Mouse (Mus musculus): ENCODE results near the gene Ly6g5c. TPM values are rescaled to one million over a fixed set of nuclear protein-coding genes. Genes with fewer than 3 reads are reported as not detected.

Ly6g5c gene
- polyA plus RNA-seq, 1 experiment from 2014 or later, result not detected

DNA sequence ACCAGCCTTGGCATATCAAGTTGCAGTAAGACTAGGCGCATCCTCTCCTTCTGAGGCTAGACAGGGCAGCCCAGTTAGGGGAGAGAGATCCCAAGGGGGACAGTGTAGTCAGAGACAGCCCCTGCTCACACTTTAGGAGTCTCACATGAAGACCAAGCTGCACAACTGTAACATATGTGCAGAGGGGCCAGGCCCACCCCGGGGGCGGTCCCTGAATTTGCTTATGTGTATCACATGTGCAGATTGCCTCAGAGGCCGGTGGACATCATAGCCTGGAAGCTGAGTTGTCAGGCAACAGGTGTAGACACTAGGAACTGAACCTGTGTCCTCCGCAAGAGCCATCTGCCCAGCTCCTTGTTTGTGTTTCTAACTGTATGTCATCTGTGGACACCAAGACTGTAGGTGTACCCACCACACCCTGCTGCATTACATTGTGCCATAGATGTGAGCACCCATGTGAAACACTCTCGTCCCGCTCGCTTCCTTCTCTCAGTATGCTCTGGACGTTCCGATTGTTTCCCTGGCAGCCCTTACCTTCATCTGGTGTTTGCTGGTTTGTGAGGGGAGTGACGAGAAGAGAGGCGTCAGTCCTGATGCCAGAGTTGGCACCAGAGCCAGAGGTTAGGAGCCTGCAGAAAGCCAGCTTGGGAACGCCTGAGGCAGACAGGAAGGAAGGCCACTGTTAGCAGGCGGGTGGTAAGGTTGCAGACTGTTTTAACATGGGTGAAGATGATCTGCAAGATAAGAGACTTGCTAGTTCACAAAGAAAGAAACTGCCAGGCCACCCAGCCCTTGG lies 15.5 kb upstream of the Ly6g5c start:
- Histone ChIP-seq H3K36me3 (ENCODE audit: inconsistent target) (peaks cover 45% of the 10 kb centered on the region), H3K79me2 (ENCODE audit: inconsistent target) (peaks cover 13% of the 10 kb centered on the region; the same call in 1 of the 2 replicates), H3K4me3 (ENCODE audit: inconsistent target) (no peak overlapping the region), H3K27ac (no peak overlapping the region)
- 92% methylated on average over 14 of the region's 14 CpGs for WGBS (ENCODE audit: missing documents)

DNA sequence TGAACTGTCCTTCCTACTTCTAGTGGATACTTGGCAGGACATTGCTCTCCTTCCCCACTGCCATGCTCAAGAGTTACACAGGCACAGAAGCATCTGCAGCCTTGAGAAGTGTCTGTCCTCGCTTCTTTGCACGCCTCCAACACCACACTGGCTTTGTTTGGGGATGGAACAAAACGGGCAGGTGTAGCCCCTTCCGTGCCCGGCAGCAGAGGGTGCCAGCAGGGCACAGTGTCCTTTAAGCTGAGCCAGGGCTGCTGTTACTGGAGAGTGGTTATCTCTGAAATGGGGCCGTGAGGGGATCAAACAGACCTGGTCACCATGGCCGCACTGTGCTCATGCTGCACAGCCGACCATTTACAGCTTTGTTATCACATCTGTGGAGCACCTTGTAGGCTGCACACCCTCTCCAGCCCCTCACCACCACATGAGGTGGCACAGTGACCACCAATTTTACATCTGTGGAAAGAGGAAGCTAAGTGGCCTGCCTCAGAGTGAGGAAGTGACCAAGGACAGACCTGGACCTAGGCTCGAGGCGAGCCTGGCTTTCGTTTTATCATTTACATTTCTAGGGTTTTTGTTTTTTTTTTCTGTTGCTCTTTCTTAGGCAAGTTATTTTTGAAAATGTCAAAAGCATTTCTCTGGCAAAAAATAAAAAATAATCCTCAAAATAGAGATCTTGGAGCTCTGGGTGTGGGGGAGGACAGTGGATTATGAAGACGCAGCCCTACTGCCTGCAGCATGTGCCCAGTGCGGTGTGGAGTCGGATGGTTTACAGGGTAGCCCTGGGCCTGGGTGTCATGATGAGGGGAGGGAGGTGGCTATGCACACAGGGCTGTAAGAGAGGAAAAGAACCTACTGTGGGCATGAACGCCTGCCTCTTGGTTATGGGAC lies 13.4 kb upstream of the Ly6g5c start:
- H3K27ac ChIP-seq, result no peak overlapping the region
- 83% methylated on average over 15 of the region's 15 CpGs for WGBS (ENCODE audit: missing documents)
- H3K4me3 ChIP-seq (ENCODE audit: inconsistent target), result no peak overlapping the region
- H3K36me3 ChIP-seq (ENCODE audit: inconsistent target), result peaks cover 65% of the 10 kb centered on the region
- H3K79me2 ChIP-seq (ENCODE audit: inconsistent target), result peaks cover 11% of the 10 kb centered on the region; the same call in 1 of the 2 replicates

DNA sequence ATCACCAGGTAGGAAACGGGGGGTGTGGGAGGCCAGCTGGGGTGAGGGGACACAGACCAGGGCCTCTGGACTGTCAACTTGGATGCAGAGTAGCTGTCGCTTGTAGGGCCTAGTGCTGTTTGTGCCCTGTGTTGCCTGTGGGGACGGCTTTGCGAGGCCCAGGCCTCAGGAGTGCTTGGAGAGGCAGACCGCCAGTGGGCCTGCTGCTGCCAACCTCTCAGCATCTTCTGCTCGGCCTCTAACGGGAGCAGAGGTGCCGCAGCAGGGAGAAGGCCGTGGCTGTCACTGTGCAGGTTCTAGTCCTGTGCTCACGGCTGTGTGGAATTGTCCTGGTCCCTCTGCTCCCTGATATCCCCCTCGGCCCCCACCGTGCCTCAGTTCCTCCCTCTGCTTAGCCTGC lies 11.5 kb upstream of the Ly6g5c start:
- no peak overlapping the region for H3K4me3 ChIP-seq (ENCODE audit: inconsistent target)
- peaks cover 78% of the 10 kb centered on the region for H3K36me3 ChIP-seq (ENCODE audit: inconsistent target)
- 96% methylated on average over 12 of the region's 12 CpGs for WGBS (ENCODE audit: missing documents)
- H3K79me2 ChIP-seq (ENCODE audit: inconsistent target), result no peaks in the 10 kb centered on the region
- no peak overlapping the region for H3K27ac ChIP-seq

DNA sequence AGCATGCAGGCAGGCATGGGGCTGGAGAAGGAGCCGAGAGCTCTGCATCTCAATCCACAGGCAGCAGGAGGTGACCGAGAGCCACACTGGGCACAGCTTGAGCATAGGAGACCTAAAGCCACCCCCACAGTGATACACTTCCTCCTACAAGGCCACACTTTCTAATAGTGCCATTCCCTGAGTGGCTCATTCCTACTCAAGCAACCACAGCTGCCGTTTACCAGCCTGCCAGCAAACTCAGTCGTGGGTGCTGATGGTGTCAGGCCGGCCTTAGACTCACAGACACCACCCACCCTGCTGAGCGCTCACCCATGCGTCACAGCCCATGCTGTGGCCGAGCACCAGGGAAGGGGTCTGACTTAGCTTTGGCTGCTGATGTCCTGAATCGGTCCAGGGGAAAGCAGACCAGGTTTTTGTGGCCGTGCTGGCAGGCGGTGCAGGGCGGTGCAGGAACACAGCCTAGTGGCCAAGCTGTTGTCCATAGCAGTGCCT lies 10.9 kb upstream of the Ly6g5c start:
- no peak overlapping the region for H3K27ac ChIP-seq
- H3K4me3 ChIP-seq (ENCODE audit: inconsistent target), result no peak overlapping the region
- H3K79me2 ChIP-seq (ENCODE audit: inconsistent target), result no peaks in the 10 kb centered on the region
- peaks cover 80% of the 10 kb centered on the region for H3K36me3 ChIP-seq (ENCODE audit: inconsistent target)
- 95% methylated on average over 12 of the region's 12 CpGs for WGBS (ENCODE audit: missing documents)

DNA sequence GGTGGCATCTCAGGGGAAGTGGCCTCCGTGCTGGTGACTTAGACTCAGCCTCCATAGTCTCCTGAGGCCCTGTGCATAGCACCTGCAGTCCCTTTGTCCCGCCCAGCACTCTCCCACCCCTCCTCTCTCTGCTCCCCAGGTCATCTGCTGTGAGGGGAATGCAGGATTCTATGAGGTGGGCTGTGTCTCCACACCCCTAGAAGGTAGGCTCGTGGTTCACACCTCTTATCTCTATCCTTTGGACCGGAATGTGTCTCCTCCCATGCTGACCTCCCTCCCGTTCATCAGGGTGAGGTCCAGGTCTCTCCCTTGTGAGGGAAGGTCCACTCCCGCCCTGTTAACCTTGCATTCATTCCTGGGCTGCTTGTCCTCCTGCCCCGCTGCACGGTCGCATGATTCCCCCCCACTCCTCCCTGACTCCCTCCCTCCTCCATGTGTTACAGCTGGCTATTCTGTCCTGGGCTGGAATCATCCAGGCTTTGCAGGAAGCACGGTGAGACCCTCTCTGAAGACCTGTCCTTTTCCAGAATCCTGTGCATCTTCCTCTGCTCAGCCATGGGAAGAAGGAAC lies 7.8 kb upstream of the Ly6g5c start:
- no peak overlapping the region for H3K4me3 ChIP-seq (ENCODE audit: inconsistent target)
- 93% methylated on average over 10 of the region's 10 CpGs for WGBS (ENCODE audit: missing documents)
- H3K27ac ChIP-seq, result no peak overlapping the region
- H3K79me2 ChIP-seq (ENCODE audit: inconsistent target), result no peaks in the 10 kb centered on the region
- peaks cover 72% of the 10 kb centered on the region for H3K36me3 ChIP-seq (ENCODE audit: inconsistent target)

DNA sequence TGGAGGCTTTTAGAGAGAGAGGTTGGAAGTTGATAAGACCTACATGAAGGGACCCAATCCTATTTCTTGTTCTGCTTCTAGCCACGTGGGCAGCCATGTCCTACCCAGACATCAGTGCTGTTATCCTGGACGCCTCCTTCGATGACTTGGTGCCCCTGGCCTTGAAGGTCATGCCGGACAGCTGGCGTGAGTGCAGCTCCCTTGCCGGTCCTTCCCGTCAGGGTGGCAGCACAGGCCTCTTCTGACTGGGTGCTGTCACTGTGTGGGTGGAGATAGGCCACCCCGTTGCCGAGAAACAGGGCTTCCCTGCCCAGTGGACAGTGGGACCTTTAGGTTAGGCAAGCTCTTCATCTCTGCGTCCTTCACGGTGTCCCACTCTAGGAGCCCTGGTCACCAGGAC lies 6.9 kb upstream of the Ly6g5c start:
- H3K4me3 ChIP-seq (ENCODE audit: inconsistent target), result no peak overlapping the region
- H3K79me2 ChIP-seq (ENCODE audit: inconsistent target), result no peaks in the 10 kb centered on the region
- WGBS (ENCODE audit: missing documents), result 93% methylated on average over 10 of the region's 11 CpGs
- peaks cover 69% of the 10 kb centered on the region for H3K36me3 ChIP-seq (ENCODE audit: inconsistent target)
- no peak overlapping the region for H3K27ac ChIP-seq

DNA sequence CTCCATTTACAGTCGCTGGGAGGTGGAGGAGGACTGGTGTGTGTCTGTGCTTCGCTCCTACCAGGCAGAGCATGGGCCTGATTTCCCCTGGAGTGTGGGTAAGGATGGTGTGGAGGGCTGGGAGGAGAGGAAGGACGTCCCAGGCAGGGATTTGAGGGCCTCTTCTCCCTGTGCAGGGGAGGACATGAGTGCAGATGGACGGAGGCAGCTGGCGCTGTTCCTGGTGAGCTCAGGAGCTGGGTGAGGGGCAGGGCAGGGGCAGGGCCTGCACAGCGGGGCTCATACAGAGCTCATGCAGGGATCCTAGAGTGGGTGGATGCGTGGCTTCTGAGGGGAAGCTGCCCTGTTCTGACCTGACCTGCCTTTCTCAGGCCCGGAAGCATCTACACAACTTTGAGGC lies 5.8 kb upstream of the Ly6g5c start:
- Histone ChIP-seq H3K4me3 (ENCODE audit: inconsistent target) (no peak overlapping the region), H3K36me3 (ENCODE audit: inconsistent target) (peaks cover 57% of the 10 kb centered on the region), H3K79me2 (ENCODE audit: inconsistent target) (no peaks in the 10 kb centered on the region), H3K27ac (no peak overlapping the region)
- WGBS (ENCODE audit: missing documents), result 90% methylated on average over 8 of the region's 8 CpGs

DNA sequence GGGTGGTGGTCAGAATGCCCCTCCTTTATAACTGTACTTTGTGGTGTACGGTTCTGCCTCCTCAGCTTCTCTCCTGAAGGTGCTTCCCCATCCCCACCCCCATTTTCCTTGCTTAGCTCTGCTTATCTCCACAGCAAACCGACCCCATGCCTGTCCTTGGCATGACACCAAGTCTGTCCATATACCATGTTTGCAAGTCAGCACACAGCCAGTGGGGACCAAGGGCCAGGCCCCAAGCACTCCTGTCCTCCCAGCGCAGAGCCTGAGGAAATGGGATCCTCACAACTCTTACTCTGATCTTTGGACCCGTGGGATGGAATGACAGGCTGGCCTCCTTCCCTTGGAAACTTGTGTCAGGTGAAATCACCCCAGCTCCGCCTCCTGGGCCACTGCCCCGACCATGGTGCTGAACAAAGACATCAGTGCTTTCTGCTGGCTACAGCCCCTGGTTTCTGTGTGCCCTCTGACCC lies 4.8 kb upstream of the Ly6g5c start:
- Histone ChIP-seq H3K36me3 (ENCODE audit: inconsistent target) (peaks cover 48% of the 10 kb centered on the region), H3K27ac (no peak overlapping the region), H3K4me3 (ENCODE audit: inconsistent target) (no peak overlapping the region), H3K79me2 (ENCODE audit: inconsistent target) (no peaks in the 10 kb centered on the region)
- 65% methylated on average over 6 of the region's 6 CpGs for WGBS (ENCODE audit: missing documents)

DNA sequence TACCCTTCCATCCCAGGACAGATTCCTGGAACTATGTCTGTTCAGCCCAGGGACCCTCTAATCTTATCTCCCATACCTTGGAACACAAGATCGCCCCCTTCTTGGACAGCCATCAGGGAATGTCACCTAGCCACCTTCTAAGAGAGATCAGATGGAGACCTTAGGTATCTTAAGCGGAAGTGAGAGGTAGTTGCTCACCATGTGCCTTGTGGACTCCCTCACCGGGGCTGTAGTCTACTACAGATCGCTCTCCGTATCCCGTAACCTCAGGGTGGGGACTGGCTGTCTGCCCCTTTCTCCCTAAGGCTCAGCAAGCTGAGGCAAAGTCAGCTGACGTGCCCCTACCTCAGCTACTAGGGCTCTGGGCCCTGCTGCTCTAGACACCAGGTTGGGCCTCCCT lies 4.0 kb upstream of the Ly6g5c start:
- WGBS (ENCODE audit: missing documents), result 100% methylated on average over 7 of the region's 7 CpGs
- H3K36me3 ChIP-seq (ENCODE audit: inconsistent target), result peaks cover 41% of the 10 kb centered on the region
- H3K4me3 ChIP-seq (ENCODE audit: inconsistent target), result no peak overlapping the region
- H3K79me2 ChIP-seq (ENCODE audit: inconsistent target), result no peaks in the 10 kb centered on the region
- no peak overlapping the region for H3K27ac ChIP-seq

DNA sequence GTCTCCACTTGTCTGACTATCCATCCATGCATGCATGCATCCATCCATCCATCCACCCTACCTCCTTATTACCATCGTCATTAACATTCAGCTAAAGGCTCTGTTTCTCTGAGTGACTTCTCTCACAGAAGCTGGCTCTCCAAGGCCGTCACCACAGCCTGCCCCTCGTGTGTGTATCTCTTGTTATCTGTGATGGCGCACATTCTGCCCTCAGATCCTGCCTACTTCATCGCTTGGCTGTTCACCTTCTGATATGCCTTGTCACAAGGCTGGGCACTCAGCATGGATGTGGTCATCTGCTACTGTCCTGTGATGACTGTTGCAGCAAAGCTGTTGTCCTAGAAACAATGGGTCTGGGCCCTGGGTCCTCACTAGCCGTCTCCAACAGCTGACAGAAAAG lies 3.3 kb upstream of the Ly6g5c start:
- Histone ChIP-seq H3K36me3 (ENCODE audit: inconsistent target) (peaks cover 34% of the 10 kb centered on the region), H3K4me3 (ENCODE audit: inconsistent target) (no peak overlapping the region), H3K27ac (no peak overlapping the region), H3K79me2 (ENCODE audit: inconsistent target) (no peaks in the 10 kb centered on the region)
- WGBS (ENCODE audit: missing documents), result 89% methylated on average over 5 of the region's 6 CpGs

DNA sequence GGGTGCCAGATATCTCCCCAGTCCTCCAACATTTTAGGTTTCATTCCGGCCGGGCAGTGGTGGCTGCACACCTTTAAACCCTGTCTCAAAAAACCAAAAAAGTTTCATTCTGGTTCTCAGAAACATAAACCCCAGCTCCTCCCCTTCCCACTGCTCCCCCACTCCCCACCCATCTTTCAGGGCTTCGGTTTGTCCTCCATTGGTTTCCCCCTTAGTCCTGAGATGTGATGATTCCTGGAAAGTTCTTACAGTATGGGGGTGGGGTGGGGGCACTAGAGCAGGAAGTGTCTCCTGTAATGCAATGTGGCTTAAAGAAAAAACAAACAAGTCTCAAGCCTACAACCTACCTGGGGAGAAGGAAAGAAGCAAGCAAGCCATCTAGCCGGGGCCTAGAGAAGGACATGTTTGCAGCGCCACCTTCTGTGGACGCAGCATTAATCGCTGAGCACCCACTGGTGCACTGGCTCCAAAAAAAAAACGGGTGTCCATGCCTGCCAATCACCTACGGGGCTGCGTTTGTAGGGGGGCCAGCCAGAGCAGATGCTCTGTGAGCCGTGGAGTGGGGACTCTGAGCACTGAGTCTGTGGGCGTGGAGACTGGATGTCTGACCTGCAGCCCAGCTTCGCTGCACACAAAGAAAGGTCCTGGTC lies 2.2 kb upstream of the Ly6g5c start:
- Histone ChIP-seq H3K79me2 (ENCODE audit: inconsistent target) (no peaks in the 10 kb centered on the region), H3K27ac (no peak overlapping the region), H3K4me3 (ENCODE audit: inconsistent target) (no peak overlapping the region), H3K36me3 (ENCODE audit: inconsistent target) (peaks cover 26% of the 10 kb centered on the region)
- 39% methylated on average over 13 of the region's 13 CpGs for WGBS (ENCODE audit: missing documents)

DNA sequence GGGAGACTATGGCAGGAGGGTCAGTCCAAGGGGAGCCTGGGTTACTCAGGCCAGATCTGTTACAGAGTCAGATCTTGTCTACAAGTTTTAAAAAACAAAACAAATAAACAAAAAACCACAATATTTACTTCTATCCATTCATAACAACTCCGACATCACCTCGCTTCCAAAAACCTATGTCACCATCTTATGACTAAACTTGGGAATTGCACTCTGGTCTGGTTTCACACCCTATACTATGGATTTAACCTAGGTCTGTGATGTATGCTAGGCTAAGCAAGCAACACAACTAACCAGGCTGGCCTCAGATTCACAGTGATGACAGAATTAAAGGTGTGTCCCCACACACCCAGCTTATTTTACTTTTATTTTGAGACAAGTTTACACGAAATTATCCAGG lies 1.6 kb upstream of the Ly6g5c start:
- no peak overlapping the region for H3K27ac ChIP-seq
- H3K79me2 ChIP-seq (ENCODE audit: inconsistent target), result no peaks in the 10 kb centered on the region
- H3K4me3 ChIP-seq (ENCODE audit: inconsistent target), result no peak overlapping the region
- H3K36me3 ChIP-seq (ENCODE audit: inconsistent target), result peaks cover 19% of the 10 kb centered on the region
- WGBS (ENCODE audit: missing documents), result 96% methylated on average over 3 of the region's 3 CpGs

DNA sequence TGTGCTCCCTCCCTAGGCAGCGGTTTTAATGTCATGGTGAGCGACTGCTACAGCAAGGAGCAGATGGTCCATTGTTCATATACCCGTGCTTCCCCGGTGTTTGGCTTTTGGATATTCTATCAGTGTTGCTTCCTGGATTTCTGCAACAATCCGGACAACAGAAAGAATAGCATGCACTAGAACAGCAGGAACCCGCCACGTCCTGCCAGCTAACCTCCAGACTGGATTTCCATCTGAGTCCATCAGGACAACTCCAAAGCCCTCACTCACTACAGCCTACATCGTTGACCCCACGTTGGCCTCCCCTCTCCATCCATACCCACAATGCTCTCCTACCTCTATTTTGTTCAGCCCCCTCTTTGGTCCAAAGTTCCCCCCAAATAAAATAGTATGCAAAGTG lies 3.7 kb downstream of the Ly6g5c start:
- Histone ChIP-seq H3K36me3 (ENCODE audit: inconsistent target) (peaks cover 20% of the 10 kb centered on the region; the same call in 1 of the 2 replicates), H3K79me2 (ENCODE audit: inconsistent target) (no peaks in the 10 kb centered on the region), H3K27ac (no peak overlapping the region), H3K4me3 (ENCODE audit: inconsistent target) (no peak overlapping the region)
- WGBS (ENCODE audit: missing documents), result 80% methylated on average over 9 of the region's 9 CpGs
